Mouse (Mus musculus) layer of hippocampus, postnatal 10 days (tissue): ENCODE results near the gene Gm20388. TPM values are rescaled to one million over a fixed set of nuclear protein-coding genes. Genes with fewer than 3 reads are reported as not detected.
"Not testable (repeated sequence)": the region's sequence is repeated elsewhere in the genome, so short reads cannot be mapped to it uniquely, and the experiment has no call there.

Experiments
- DNase-seq, 2 experiments: peaks; one replicate each; pipeline ENCODE4 v3.0.0; 2021; ENCODE audit warnings: low spot score in 2 of 2
- total RNA-seq, 2 experiments: library from RNA; stranded (reverse); gene quantifications; 2 replicates each; pipeline ENCODE4 v1.2.3; 2021

Gm20388 gene
- total RNA-seq, 2 experiments from 2014 or later = not detected

DNA sequence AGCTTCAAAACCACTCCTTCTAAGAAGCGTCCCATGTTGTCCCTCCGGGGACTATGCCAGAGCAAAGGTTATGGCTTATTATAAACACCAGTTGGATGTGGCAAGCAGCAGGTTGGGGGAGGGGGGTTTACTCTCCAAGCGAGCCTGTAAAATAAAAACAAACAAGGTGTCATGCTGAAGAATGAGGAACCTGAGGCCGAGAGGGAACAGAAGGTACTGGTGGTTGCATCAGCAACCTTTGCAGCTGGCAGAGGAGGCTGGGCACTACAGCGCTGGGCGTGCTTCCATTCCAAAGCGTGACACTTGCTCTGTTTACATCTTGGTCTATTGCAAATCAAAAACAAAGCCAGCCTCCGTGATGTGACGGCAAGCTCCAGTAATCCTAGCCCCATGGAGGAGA lies 1669.8 kb downstream of the Gm20388 start:
- no peak for DNase-seq

DNA sequence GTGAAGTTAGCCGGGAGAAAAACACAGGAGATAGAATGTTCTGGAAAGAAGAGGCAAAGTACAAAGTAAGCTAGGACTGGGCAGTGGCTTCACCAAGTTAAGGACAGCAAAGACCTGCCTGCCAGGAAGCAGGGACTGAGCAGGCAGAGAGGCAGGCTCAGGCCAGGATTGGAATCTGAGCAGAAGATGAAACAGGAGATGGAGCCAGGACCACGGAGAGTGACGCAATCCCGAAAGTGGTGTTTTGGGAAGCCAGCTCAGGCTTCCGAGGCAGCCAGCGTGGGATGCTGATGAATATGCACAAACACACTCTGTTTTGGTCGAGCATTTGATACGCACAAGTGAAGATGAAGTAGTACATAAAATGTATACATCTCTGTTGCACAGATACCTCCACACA lies 1673.0 kb downstream of the Gm20388 start:
- no peak for DNase-seq

DNA sequence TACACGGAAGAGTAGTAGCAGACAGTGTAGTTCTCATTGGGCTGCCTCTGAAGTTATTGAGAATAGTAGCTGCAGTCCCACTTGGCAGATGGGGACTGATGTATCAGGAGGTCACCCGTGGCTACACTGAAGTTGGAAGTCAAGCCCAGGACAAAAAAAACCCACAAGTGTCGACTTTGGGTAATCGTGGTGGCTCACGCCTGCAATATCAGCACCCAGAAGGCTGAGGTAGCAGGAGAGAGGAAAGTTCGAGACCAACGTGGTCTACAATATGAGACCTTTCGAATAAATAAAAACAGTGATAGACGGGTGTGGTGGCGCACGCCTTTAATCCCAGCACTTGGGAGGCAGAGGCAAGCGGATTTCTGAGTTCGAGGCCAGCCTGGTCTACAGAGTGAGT lies 1674.1 kb downstream of the Gm20388 start:
- no peak for DNase-seq

DNA sequence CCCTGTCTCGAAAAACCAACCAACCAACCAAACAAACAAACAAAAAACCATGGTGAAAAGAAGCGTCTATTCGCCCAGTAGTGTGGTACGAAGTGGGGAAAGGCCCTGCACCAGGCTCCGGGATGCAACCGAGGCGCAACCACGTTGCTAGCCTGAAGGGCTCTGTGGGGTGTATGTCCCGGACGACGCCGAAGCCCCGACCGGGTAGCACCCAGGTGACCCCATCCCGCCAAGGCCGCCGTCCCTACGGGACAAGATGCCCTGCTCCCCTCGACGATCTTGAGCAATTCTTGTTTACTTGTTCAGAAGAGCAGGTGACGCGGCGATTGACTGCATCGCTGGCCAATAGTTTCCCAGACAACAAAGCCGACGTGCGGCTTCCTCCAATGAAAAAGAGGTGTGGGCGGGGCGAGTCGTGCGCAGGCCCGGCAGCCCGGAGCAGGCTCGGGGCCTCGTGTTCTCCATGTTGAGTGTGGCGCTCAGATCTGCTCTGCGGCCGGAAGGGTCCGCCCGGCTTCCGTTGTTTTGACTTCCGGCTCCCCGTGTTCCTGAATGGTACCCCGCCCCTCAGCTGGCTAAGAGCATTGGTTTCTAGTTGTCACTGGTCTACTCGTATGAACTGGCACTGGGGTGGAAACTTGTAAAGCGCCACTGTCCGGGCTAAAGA lies 1674.7 kb downstream of the Gm20388 start:
- peak; percentile 99 to 100 for DNase-seq

DNA sequence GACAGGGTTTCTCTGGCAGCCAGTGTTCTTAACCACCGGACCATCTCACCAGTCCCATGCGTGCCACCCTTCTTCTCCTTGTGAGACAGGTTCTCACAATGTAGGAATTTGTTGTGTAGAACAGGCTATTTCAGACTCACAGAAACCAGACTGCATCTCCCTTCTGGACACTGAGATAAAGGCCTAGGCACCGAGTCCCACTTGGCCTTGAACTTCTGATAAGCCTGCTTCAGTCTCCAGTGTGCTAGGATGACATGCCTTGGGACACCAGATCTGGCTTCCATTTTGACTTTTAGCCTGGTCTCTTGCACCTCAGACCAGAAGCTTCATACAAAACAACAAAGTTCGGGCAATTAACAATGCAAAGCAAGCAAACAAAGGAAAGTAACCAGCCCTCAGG lies 1678.1 kb downstream of the Gm20388 start:
- DNase-seq = no peak

- no peak for DNase-seq
Observed at GRCm38 (mm10) chr8:121589205-121589726, 1678.6 kb downstream of the Gm20388 start.

DNA sequence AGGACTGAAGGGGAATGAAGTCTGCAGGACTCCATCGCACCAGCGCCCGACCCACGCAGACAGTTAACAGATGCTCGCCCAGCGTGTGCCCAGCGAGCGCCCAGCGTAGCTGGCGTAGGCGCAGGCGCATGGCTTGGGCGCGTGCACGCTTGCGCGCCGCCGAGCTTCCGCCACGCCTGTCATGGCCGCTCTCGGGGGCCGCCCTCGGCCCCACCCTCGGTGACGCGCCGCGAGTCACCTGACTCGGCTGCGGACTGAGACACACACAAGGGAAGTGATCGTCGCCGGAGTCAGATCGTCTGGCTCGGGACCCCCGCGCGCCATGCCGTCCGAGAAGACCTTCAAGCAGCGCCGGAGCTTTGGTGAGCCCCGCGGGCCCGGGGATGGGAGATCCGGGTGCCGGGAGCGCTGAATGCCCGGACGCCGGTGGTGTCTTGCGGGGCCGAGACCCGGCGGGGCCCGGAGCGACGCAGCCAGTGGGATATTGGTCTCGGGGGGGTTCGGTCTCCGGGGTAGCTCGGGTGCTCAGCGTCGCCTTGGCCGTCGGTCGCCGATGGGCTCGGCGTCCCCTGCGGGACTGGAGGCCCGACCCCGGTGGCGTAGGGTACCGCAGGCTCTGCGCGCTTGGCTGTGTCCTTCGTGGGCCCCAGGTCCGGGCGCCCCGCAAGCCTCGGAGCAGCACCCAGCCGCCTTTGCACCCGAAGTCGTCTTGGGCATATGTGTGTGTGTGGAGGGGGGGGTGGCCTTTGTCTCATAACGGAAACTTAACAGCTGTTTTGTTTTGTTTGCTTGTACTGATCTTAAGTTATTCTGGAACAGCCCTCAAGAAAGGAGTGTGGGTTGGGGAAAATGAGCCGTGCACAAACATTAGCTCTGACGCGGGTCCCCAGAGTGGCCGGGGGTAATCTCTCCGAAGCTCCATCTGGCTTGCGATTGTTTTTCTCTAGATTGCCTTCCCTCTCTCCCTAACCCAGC lies 1679.8 kb downstream of the Gm20388 start, which contains the start of gene Map1lc3b:
TSS of gene Map1lc3b (plus strand) at position 159 of the 975 bp plus-strand sequence.
- DNase-seq = peak; percentile 97 to 98

DNA sequence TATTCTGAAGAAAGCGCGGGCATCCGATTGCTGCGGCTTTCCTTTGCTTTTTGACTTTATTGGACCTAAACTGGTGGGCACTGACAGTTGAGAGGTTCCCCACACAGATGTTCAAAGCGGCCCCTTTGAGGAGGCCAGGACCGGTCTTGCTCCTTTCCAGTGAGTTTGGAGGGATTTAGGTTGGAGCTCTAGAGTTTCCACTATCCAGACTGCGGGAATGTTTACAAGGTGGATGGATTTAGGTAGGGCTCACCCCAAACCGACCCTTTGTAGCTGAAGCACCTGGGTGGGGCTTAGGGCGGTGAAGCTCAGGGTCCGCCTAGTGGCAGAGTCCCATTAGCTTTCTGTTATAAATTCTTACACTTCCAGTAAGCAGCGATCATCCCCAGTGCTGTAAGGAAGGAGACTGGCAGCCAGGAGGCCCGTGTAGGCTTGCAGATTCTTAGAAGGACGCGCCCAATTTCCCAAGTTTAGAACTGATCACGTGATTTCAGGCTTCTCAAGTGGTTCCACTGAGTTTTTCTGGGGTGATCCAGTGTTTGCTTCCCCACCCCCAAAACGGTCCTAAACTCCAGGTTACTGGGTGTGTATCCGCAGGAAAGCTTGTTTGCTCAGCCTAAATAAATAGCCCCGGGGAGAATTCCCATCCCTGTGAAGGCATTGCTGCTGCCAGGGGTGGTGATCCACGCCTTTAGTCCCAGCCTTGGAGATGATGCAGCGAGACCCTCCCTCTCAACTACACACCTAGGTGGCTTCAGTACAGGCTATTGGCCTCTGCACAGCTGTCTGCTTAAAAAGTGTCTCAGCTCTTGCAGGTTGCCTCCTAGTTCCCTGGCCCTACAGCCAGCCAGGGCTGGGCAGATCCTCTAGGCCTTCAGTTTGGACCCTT lies 1680.8 kb downstream of the Gm20388 start:
- DNase-seq = peak in 1 of 2 experiments; percentile 44

GRCm38 (mm10) chr8:121593293-121593692 lies 1682.7 kb downstream of the Gm20388 start:
- no peak for DNase-seq

- no peak for DNase-seq
Observed at GRCm38 (mm10) chr8:121593983-121594382, 1683.3 kb downstream of the Gm20388 start.

GRCm38 (mm10) chr8:121597492-121597891 lies 1686.9 kb downstream of the Gm20388 start:
- not testable (repeated sequence) for DNase-seq

- no peak for DNase-seq
Observed at GRCm38 (mm10) chr8:121598190-121598589, 1687.5 kb downstream of the Gm20388 start.

DNA sequence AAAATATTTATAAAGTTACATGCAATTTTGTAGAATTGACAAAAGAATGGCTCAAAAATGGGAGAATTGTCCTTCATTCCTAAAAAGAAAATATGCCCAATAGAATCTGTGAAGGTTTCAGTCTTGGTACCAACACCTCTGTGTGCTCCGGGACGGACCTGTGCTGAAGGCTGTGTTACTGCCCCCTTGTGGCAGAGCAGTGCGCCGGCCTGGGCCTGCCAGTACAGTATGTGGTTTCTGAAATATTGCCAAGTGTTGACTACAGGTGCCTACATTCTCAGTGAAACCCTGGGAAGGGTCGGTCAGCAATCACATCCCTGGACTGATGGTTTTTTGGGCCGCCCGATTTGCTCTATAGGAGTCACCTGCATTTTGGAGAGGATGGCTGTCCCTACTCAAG lies 1688.3 kb downstream of the Gm20388 start:
- DNase-seq = peak; percentile 77 to 82

- no peak for DNase-seq
Observed at GRCm38 (mm10) chr8:121599842-121600241, 1689.2 kb downstream of the Gm20388 start.

GRCm38 (mm10) chr8:121602411-121602810 lies 1691.8 kb downstream of the Gm20388 start:
- no peak for DNase-seq

DNA sequence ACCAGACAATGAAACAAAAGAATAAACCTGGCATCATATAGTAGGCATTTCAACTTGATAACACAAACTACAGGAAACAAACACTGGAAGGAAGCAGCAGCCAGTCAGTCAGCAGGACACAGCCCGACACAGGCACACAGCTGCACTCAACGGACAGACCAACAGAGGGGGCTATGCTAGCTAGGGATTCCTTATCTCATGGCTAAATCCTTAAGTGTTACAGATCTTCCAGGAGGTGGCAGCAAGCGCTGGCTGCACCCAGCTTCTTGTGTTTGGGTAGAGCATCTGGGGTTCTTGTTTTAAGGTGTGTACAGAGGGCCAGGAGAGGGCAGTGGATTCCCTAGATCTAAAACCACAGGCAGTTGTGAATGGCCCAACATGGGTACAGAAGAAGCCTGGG lies 1692.2 kb downstream of the Gm20388 start:
- DNase-seq = peak; percentile 71 to 79

DNA sequence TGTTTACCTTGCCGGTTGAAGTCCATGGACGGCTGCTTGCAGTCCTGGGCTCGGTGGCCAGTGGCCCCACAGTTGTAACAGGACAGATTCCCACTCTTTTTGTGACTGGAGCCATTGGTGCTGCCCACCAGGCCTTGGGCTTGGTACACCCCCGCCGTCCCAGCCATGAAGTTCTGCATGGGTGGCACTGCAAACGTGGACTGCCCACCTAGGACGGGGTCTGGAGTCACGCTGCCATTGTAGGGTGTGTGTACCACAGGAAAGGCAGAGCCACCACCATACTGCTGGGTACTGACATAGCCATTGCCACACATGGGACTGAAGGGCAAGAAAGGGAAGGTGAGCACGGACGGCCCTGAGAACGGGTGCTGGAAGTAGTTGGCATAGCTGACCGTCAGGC lies 1693.2 kb downstream of the Gm20388 start:
- no peak for DNase-seq

DNA sequence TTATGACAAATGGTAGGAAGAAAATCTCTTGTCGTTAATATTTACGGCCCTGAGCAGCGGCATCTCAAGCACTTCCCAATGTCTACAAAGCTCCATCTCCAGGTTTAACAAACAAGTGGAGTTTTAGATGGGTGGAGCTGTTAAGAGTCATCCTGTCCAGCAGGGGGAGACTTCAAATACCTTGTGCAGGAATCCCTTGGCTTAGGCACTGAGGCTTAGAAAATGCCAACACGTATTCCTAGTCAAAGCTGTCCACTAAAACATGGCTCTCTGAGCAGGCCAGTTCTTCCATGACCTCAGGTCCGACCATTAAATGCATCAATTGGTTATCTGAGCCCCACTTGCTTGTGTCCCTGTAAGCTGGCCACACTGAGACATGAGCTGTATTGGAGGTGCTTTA lies 1697.0 kb downstream of the Gm20388 start:
- DNase-seq = no peak

- no peak for DNase-seq
Observed at GRCm38 (mm10) chr8:121609251-121609650, 1698.6 kb downstream of the Gm20388 start.

- DNase-seq = no peak
Observed at GRCm38 (mm10) chr8:121609916-121610315, 1699.3 kb downstream of the Gm20388 start.

DNA sequence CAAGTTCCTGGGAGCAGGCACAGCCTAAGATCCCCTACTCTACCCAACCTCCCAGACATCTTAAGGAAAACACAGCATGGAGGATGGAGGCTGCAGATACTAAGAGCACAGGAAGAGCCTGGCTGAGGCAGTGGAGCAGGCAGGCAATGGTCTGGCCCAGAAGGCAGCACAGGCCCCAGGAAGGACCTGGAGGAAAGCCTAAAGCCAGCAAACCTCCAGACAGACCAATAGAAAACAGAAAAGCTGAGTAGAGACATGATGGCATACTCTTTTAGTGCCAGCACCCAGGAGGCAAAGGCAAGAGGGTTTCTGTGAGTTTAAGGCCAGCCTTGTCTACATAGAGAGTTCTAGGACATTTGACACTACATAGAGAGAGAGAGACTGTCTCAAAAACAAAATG lies 1702.8 kb downstream of the Gm20388 start:
- no peak for DNase-seq
